Mouse (Mus musculus) kidney, postnatal 4 days (tissue): ENCODE results near the gene Serpinb6a.

ENCODE experiments used
- DNase-seq, 2 experiments: peaks; one replicate each; pipeline ENCODE4 v3.0.0; 2021; ENCODE audit warnings: mixed read lengths in 2 of 2

Gene Serpinb6a

GRCm38 (mm10) chr13:34002058-34003006 is at the start of gene Serpinb6a, which contains the start of gene Ripk1:
Gene Serpinb6a, minus strand, starts transcription at chr13:34002794.
Gene Ripk1, plus strand, starts transcription at chr13:34002363.
- peak; percentile 93 to 95 for DNase-seq

GRCm38 (mm10) chr13:34051692-34052091 is 49.1 kb upstream of the Serpinb6a start:
- no peak for DNase-seq

GRCm38 (mm10) chr13:34050479-34050878 is 47.9 kb upstream of the Serpinb6a start:
- DNase-seq = no peak

- no peak for DNase-seq
These were observed 44.9 kb upstream of the Serpinb6a start for GRCm38 (mm10) chr13:34047526-34047925.

- DNase-seq = peak; percentile 85 to 91
These were observed 43.9 kb upstream of the Serpinb6a start for GRCm38 (mm10) chr13:34046421-34047012.

- DNase-seq = peak; percentile 31 to 48
These were observed 43.1 kb upstream of the Serpinb6a start for GRCm38 (mm10) chr13:34045511-34046249.

- no peak for DNase-seq
These were observed 41.3 kb upstream of the Serpinb6a start for GRCm38 (mm10) chr13:34043716-34044393.

- no peak for DNase-seq
These were observed 37.5 kb upstream of the Serpinb6a start for GRCm38 (mm10) chr13:34040091-34040490.

- DNase-seq = peak; percentile 32 to 59
These were observed 36.3 kb upstream of the Serpinb6a start for GRCm38 (mm10) chr13:34038901-34039341.

GRCm38 (mm10) chr13:34038056-34038432 is 35.5 kb upstream of the Serpinb6a start:
- DNase-seq = no peak

- peak; percentile 94 to 97 for DNase-seq
These were observed 34.8 kb upstream of the Serpinb6a start, which contains the start of gene Bphl for GRCm38 (mm10) chr13:34037172-34038055. Gene Bphl, plus strand, starts transcription at chr13:34037597.

GRCm38 (mm10) chr13:34036726-34037125 is 34.1 kb upstream of the Serpinb6a start:
- DNase-seq = no peak

GRCm38 (mm10) chr13:34035424-34035823 is 32.8 kb upstream of the Serpinb6a start:
- DNase-seq = no peak

- DNase-seq = no peak
These were observed 29.4 kb upstream of the Serpinb6a start for GRCm38 (mm10) chr13:34032041-34032440.

- DNase-seq = no peak
These were observed 19.4 kb upstream of the Serpinb6a start for GRCm38 (mm10) chr13:34021998-34022397.

GRCm38 (mm10) chr13:34018521-34018920 is 15.9 kb upstream of the Serpinb6a start:
- no peak for DNase-seq

GRCm38 (mm10) chr13:34016927-34017569 is 14.5 kb upstream of the Serpinb6a start:
- DNase-seq = no peak

- no peak for DNase-seq
These were observed 4.6 kb upstream of the Serpinb6a start for GRCm38 (mm10) chr13:34007234-34007633.

GRCm38 (mm10) chr13:34003058-34003457 is 464 bp upstream of the Serpinb6a start:
- DNase-seq = no peak

- DNase-seq = peak; percentile 82 to 86
These were observed 7.4 kb downstream of the Serpinb6a start for GRCm38 (mm10) chr13:33995197-33995596.

- no peak for DNase-seq
These were observed 13.0 kb downstream of the Serpinb6a start for GRCm38 (mm10) chr13:33989625-33990024.
